Mouse (Mus musculus): ENCODE measurements at regions not wholly inside any gene's neighbourhood (a gene's known extent, or its start where the extent isn't known, plus 50 kb on each side); places are given as distances from the start of the nearest gene placed in this dataset.

DNA sequence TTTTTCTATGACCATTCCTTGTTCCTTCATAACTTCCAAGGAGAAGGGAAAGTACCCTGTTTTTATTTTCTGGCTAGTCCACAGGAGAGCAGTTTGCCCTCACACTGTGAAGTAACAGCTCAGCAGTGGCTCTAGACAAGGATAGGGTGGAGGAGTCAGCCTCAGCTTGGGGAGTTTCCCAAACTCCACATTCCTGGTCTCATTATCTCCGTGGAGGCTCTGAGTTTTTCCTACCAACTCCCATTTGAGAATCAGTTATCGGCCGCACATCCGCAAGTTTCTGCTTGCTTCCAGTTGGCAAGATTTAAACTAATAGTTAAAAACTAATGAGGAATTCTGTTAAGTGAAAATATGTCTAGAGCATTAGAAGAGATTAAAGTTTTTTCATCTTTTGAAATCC, 55.2 kb upstream of the Tcf21 start:
- Histone ChIP-seq H3K9ac (no peak overlapping the region), H3K4me1 (replicated peaks) (peaks cover 12% of the 10 kb centered on the region), H3K4me2 (no peak overlapping the region), H3K27ac (ENCODE audit: poor library complexity, severe bottlenecking) (no peak overlapping the region), H3K9me3 (replicated peaks) (no peaks in the 10 kb centered on the region), H3K4me3 (no peak overlapping the region), H3K27me3 (replicated peaks) (0 out of 2 replicates have a peak, but pooled peaks cover 3% of the 10 kb centered on the region), H3K36me3 (no peaks in the 10 kb centered on the region)
- ATAC-seq (ENCODE audit: insufficient number of reproducible peaks, low FRiP score), result no peak
- WGBS, result 44% methylated on average over 4 of the region's 4 CpGs

All from heart, embryonic 12.5 days (tissue).